Mouse (Mus musculus) MEL (cell line): Measurements from ENCODE around the gene Ppp1r14b. TPM values are rescaled to one million over a fixed set of nuclear protein-coding genes. Genes with fewer than 3 reads are reported as not detected.

Experiments
- DNase-seq: peaks from one replicate; pipeline ENCODE4 v3.0.0; 2011; ENCODE audit warnings: low read depth, low spot score
- H3K27ac ChIP-seq: 2 replicates; pipeline ENCODE4 v1.5.1; 2012; ENCODE audit warnings: low read depth, mild to moderate bottlenecking, control low read depth, low read length, moderate library complexity; ENCODE audit not compliant: control insufficient read depth
- H3K27me3 ChIP-seq, 2 experiments: fragments of 150-350 bp in 1 of 2; sonication (generic) in 1 of 2; 2 replicates each; pipeline ENCODE4 v1.6.1; 2012; ENCODE audit warnings: low read length in 2 of 2, mild to moderate bottlenecking in 2 of 2, improper control_type of control experiment in 1 of 2, moderate library complexity in 1 of 2; ENCODE audit not compliant: insufficient read depth in 2 of 2, control insufficient read depth in 1 of 2
- H3K36me3 ChIP-seq, 2 experiments: 2 replicates each; pipeline ENCODE4 v1.6.1; 2012 to 2014; ENCODE audit warnings: low read length in 2 of 2, improper control_type of control experiment in 1 of 2, inconsistent platforms in 1 of 2, mild to moderate bottlenecking in 1 of 2; ENCODE audit not compliant: insufficient read depth in 2 of 2, control insufficient read depth in 1 of 2
- H3K4me1 ChIP-seq, 2 experiments: fragments of 150-350 bp in 1 of 2; sonication (generic) in 1 of 2; 2 replicates each; pipeline ENCODE4 v1.6.1; 2012; ENCODE audit warnings: low read length in 2 of 2, improper control_type of control experiment in 1 of 2, mild to moderate bottlenecking in 1 of 2; ENCODE audit not compliant: insufficient read depth in 2 of 2, control insufficient read depth in 1 of 2
- H3K4me3 ChIP-seq, 2 experiments: fragments of 150-350 bp in 1 of 2; sonication (generic) in 1 of 2; 2 replicates each; pipeline ENCODE4 v1.5.1; 2012; ENCODE audit warnings: low read depth in 2 of 2, low read length in 2 of 2, mild to moderate bottlenecking in 2 of 2, moderate library complexity in 2 of 2, control low read depth in 1 of 2, improper control_type of control experiment in 1 of 2; ENCODE audit not compliant: control insufficient read depth in 1 of 2, insufficient read depth in 1 of 2
- H3K79me2 ChIP-seq: 2 replicates; pipeline ENCODE4 v1.6.1; 2012; ENCODE audit warnings: mild to moderate bottlenecking, low read length, moderate library complexity; ENCODE audit not compliant: control insufficient read depth, poor library complexity, insufficient read depth
- H3K9ac ChIP-seq: 2 replicates; pipeline ENCODE4 v1.6.1; 2012; ENCODE audit warnings: low read depth, mild to moderate bottlenecking, control low read depth, low read length, moderate library complexity; ENCODE audit not compliant: control insufficient read depth, poor library complexity, severe bottlenecking
- H3K9me3 ChIP-seq: fragments of 150-350 bp; sonication (generic); replicated peaks from 2 replicates; pipeline ENCODE4 v1.6.1; 2012; ENCODE audit warnings: mild to moderate bottlenecking, low read length, improper control_type of control experiment, moderate library complexity; ENCODE audit not compliant: insufficient read depth
- BHLHE40 ChIP-seq: IDR thresholded peaks from 2 replicates; pipeline ENCODE4 v1.6.1; 2012; ENCODE audit warnings: low read depth, mild to moderate bottlenecking, inconsistent platforms, low read length, improper control_type of control experiment, borderline replicate concordance
- CTCF ChIP-seq, 3 experiments: IDR thresholded peaks in 2 of 3; conservative IDR thresholded peaks in 1 of 3; 2 replicates each; pipeline ENCODE4 v1.5.1; 2011 to 2012; ENCODE audit warnings: low read length in 3 of 3, low read depth in 2 of 3, mild to moderate bottlenecking in 2 of 3, improper control_type of control experiment in 1 of 3, inconsistent platforms in 1 of 3, mixed read lengths in 1 of 3, moderate library complexity in 1 of 3; ENCODE audit not compliant: control insufficient read depth in 1 of 3, insufficient read depth in 1 of 3, poor library complexity in 1 of 3, severe bottlenecking in 1 of 3
- ELF1 ChIP-seq: IDR thresholded peaks from 2 replicates; pipeline ENCODE4 v1.6.1; 2014; ENCODE audit warnings: low read depth, mild to moderate bottlenecking, inconsistent platforms, low read length, improper control_type of control experiment, moderate library complexity
- ETS1 ChIP-seq: IDR thresholded peaks from 2 replicates; pipeline ENCODE4 v1.6.1; 2012; ENCODE audit warnings: low read depth, mild to moderate bottlenecking, inconsistent platforms, low read length, improper control_type of control experiment, moderate library complexity
- GABPA ChIP-seq: IDR thresholded peaks from 2 replicates; pipeline ENCODE4 v1.6.1; 2012; ENCODE audit warnings: low read depth, mild to moderate bottlenecking, inconsistent platforms, low read length, improper control_type of control experiment, moderate library complexity
- GATA1 ChIP-seq: IDR thresholded peaks from 2 replicates; pipeline ENCODE4 v1.6.1; 2011; ENCODE audit warnings: low read depth, low read length, improper control_type of control experiment
- JUND ChIP-seq: IDR thresholded peaks from 2 replicates; pipeline ENCODE4 v1.6.1; 2011; ENCODE audit warnings: low read depth, mild to moderate bottlenecking, improper control_type of control experiment, low read length
- MAFK ChIP-seq: IDR thresholded peaks from 2 replicates; pipeline ENCODE4 v1.6.1; 2011; ENCODE audit warnings: low read depth, mild to moderate bottlenecking, low read length, improper control_type of control experiment, borderline replicate concordance
- MAZ ChIP-seq: IDR thresholded peaks from 2 replicates; pipeline ENCODE4 v1.6.1; 2012; ENCODE audit warnings: low read depth, mild to moderate bottlenecking, inconsistent platforms, low read length, improper control_type of control experiment
- MXI1 ChIP-seq: IDR thresholded peaks from 2 replicates; pipeline ENCODE4 v1.6.1; 2011; ENCODE audit warnings: mild to moderate bottlenecking, low read depth, low read length, improper control_type of control experiment
- MYC ChIP-seq: IDR thresholded peaks from 2 replicates; pipeline ENCODE4 v1.6.1; 2011; ENCODE audit warnings: low read depth, mild to moderate bottlenecking, low read length, improper control_type of control experiment, moderate library complexity
- NELFE ChIP-seq: IDR thresholded peaks from 2 replicates; pipeline ENCODE4 v1.6.1; 2011; ENCODE audit warnings: low read depth, low read length, improper control_type of control experiment
- NRF1 ChIP-seq: IDR thresholded peaks from 2 replicates; pipeline ENCODE4 v1.6.1; 2014; ENCODE audit warnings: low read depth, mild to moderate bottlenecking, inconsistent platforms, low read length, improper control_type of control experiment, moderate library complexity; ENCODE audit not compliant: poor library complexity, insufficient read depth, severe bottlenecking
- POLR2A ChIP-seq, 2 experiments: IDR thresholded peaks; 2 replicates each; pipeline ENCODE4 v1.6.1; 2011 to 2012; ENCODE audit warnings: low read length in 2 of 2, mild to moderate bottlenecking in 2 of 2, control low read depth in 1 of 2, improper control_type of control experiment in 1 of 2, low read depth in 1 of 2, moderate library complexity in 1 of 2; ENCODE audit not compliant: control insufficient read depth in 1 of 2, insufficient read depth in 1 of 2, poor library complexity in 1 of 2
- RCOR1 ChIP-seq: IDR thresholded peaks from 2 replicates; pipeline ENCODE4 v1.6.1; 2012; ENCODE audit warnings: low read depth, mild to moderate bottlenecking, inconsistent platforms, low read length, improper control_type of control experiment
- SMC3 ChIP-seq: IDR thresholded peaks from 2 replicates; pipeline ENCODE4 v1.6.1; 2011; ENCODE audit warnings: low read depth, low read length, improper control_type of control experiment
- TAL1 ChIP-seq: IDR thresholded peaks from 2 replicates; pipeline ENCODE4 v1.6.1; 2012; ENCODE audit warnings: mild to moderate bottlenecking, inconsistent platforms, low read length, moderate library complexity, mixed read lengths
- TCF12 ChIP-seq: IDR thresholded peaks from 2 replicates; pipeline ENCODE4 v1.6.1; 2014; ENCODE audit warnings: low read depth, mild to moderate bottlenecking, inconsistent platforms, low read length, improper control_type of control experiment, moderate library complexity
- USF2 ChIP-seq, 2 experiments: IDR thresholded peaks; 2 replicates each; pipeline ENCODE4 v1.6.1; 2011 to 2012; ENCODE audit warnings: improper control_type of control experiment in 2 of 2, low read length in 2 of 2, borderline replicate concordance in 1 of 2, inconsistent platforms in 1 of 2, low read depth in 1 of 2, mild to moderate bottlenecking in 1 of 2; ENCODE audit not compliant: insufficient read depth in 1 of 2
- ZKSCAN1 ChIP-seq: IDR thresholded peaks from 2 replicates; pipeline ENCODE4 v1.6.1; 2012; ENCODE audit warnings: low read depth, mild to moderate bottlenecking, inconsistent platforms, low read length, improper control_type of control experiment, moderate library complexity
- polyA plus RNA-seq, 2 experiments: library from polyadenylated mRNA; stranded (reverse) in 1 of 2; unstranded in 1 of 2; fragments of >175 nt in 1 of 2; fragments of >200 nt in 1 of 2; gene quantifications; 2 replicates each; pipeline versions ENCODE4 v1.2.1 to v1.2.4; 2012; ENCODE audit warnings: low replicate concordance in 2 of 2, low read depth in 1 of 2; ENCODE audit not compliant: insufficient read length in 2 of 2, insufficient read depth in 1 of 2, missing spikeins in 1 of 2
- total RNA-seq: library from RNA; depleted of rRNA; stranded (reverse); fragments of 300-350 nt; gene quantifications from 2 replicates; pipeline ENCODE4 v1.2.3, GENCODE M21; 2012

Ppp1r14b gene
- total and polyA plus RNA-seq, 3 experiments, result 349 to 467 TPM; not detected in 1

DNA sequence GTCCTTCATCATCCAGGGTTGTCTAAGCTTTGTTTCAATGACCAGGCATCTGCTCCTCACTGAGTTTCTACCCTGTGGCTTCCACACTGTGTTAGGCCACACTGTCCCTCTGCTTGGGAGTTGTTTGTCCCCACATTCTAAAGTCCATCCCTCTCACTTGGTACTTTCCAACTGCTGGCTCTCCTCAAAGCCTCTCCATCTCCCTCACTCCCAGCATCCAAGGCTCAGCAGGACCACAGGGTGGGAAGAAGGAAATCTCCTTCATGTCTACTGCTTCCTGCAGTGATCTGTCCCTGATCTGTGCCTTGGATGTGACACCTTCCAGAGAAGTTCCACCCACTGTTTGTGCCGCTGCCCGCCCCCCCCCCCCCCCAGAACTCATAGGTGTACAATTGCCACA lies 43.8 kb upstream of the Ppp1r14b start:
- no peak for TF ChIP-seq USF2 (IDR thresholded peaks at IDR 0.05; ENCODE audit: borderline replicate concordance in 1 of 2, insufficient read depth in 1 of 2, low read depth in 1 of 2, low read length in 2 of 2)
- no peak for TF ChIP-seq SMC3
- no peak for TF ChIP-seq MAFK
- TF ChIP-seq NELFE, result no peak
- no peak for TF ChIP-seq JUND
- TF ChIP-seq TCF12, result no peak
- TF ChIP-seq GABPA, result no peak
- Histone ChIP-seq H3K79me2 (no peaks in the 10 kb centered on the region), H3K9me3 (no peaks in the 10 kb centered on the region), H3K4me1 (no peaks in the 10 kb centered on the region), H3K36me3 (no peaks in the 10 kb centered on the region), H3K27ac (no peak overlapping the region), H3K4me3 (no peak overlapping the region), H3K27me3 (no peaks in the 10 kb centered on the region), H3K9ac (no peak overlapping the region)
- DNase-seq, result no peak

DNA sequence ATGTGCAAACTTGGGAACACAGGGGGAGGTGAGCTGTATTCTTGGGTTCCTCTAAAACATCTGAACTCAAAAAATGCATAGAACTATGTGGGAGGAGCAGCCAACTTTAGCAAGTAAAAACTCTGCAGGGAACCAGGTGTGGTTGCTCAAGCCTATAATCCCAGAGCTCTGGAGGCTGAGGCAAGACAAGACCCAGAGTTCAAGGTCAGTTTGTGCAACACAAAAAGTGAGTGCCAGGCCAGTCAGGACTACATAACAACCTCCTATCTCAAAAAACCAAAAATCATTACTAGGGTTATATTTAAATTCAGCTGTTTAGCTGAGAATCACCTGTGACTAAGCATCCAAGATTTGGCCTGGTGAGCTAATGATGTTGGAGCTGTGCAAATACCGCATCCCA lies 42.8 kb upstream of the Ppp1r14b start:
- DNase-seq, result no peak
- H3K79me2 ChIP-seq, result no peaks in the 10 kb centered on the region
- H3K27me3 ChIP-seq, result no peaks in the 10 kb centered on the region
- no peaks in the 10 kb centered on the region for H3K36me3 ChIP-seq
- TF ChIP-seq ETS1 (no peak), CTCF (IDR thresholded peaks at IDR 0.05 in 2 of 3, conservative IDR thresholded peaks at IDR 0.05 in 1 of 3; ENCODE audit: control insufficient read depth in 1 of 3, insufficient read depth in 1 of 3, low read depth in 2 of 3, low read length in 3 of 3, poor library complexity in 1 of 3, severe bottlenecking in 1 of 3) (no peak), TAL1 (no peak), MAZ (no peak), RCOR1 (no peak), ZKSCAN1 (no peak), POLR2A (IDR thresholded peaks at IDR 0.05; ENCODE audit: control insufficient read depth in 1 of 2, insufficient read depth in 1 of 2, low read depth in 1 of 2, low read length in 2 of 2, poor library complexity in 1 of 2) (no peak), MXI1 (no peak), GATA1 (no peak), SMC3 (no peak), NRF1 (no peak), BHLHE40 (no peak), USF2 (IDR thresholded peaks at IDR 0.05; ENCODE audit: borderline replicate concordance in 1 of 2, insufficient read depth in 1 of 2, low read depth in 1 of 2, low read length in 2 of 2) (no peak), TCF12 (no peak), MYC (no peak), NELFE (no peak), ELF1 (no peak)
- no peak overlapping the region for H3K9ac ChIP-seq
- no peak overlapping the region for H3K4me3 ChIP-seq
- no peaks in the 10 kb centered on the region for H3K9me3 ChIP-seq
- no peaks in the 10 kb centered on the region for H3K4me1 ChIP-seq
- H3K27ac ChIP-seq, result no peak overlapping the region
